Mouse (Mus musculus): ENCODE results near the gene Pitx2.

DNA sequence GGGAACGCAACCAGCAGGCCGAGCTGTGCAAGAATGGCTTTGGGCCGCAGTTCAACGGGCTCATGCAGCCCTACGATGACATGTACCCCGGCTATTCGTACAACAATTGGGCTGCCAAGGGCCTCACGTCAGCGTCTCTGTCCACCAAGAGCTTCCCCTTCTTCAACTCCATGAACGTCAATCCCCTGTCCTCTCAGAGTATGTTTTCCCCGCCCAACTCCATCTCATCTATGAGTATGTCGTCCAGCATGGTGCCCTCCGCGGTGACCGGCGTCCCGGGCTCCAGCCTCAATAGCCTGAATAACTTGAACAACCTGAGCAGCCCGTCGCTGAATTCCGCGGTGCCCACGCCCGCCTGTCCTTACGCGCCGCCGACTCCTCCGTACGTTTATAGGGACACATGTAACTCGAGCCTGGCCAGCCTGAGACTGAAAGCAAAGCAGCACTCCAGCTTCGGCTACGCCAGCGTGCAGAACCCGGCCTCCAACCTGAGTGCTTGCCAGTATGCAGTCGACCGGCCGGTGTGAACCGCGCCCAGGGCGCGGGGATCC is 18.8 kb downstream of the Pitx2 start:
- TF ChIP-seq CTCF (IDR thresholded peaks at IDR 0.05; ENCODE audit: borderline replicate concordance, control insufficient read depth, extremely low read depth, insufficient read depth, low read length, poor library complexity) (no peak), POLR2A (IDR thresholded peaks at IDR 0.05; ENCODE audit: control insufficient read depth, extremely low read depth, insufficient read depth, low read length, poor library complexity) (no peak)
